Mouse (Mus musculus) v-Abl transformed pro-B cells (cell line): Measurements from ENCODE around the gene 2410137M14Rik.

Experiments used
- in situ Hi-C, 2 experiments: fragments of 400-800 bp; cut with MboI; formaldehyde crosslinking; loops; one replicate each; pipeline ENCODE4 v1.15.1; 2025; ENCODE audit not compliant: unreplicated experiment in 2 of 2

Gene 2410137M14Rik

DNA sequence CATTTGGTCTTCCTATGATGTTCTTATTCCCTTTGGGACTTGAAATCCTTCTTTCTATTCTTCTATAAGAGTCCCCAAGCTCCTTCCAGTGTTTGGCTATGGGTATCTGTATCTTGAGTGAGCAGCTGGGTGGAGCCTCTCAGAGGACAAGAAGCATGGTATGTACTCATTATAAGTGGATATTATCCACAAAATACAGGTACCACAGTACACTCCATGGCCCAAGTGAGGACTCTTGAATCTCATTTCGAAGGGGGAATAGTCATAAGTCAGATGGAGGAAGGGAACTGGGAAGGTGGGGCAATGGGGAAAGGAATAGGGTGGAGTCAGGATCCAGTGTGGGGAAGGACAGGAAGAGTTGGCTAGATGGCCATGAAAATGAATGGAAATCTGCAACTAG is 28.0 kb downstream of the 2410137M14Rik start:
- in situ Hi-C loops, result loop anchor here in 1 of 2 experiments (25.0 kb wide), 1 partner anchor 991 kb away; the partner anchor contains the start of gene Abcf1

GRCm38 (mm10) chr17:36952631-36953030 is 28.4 kb downstream of the 2410137M14Rik start:
- in situ Hi-C loops, result loop anchor here in 1 of 2 experiments (25.0 kb wide), 1 partner anchor 990 kb away; the partner anchor contains the start of gene Abcf1

DNA sequence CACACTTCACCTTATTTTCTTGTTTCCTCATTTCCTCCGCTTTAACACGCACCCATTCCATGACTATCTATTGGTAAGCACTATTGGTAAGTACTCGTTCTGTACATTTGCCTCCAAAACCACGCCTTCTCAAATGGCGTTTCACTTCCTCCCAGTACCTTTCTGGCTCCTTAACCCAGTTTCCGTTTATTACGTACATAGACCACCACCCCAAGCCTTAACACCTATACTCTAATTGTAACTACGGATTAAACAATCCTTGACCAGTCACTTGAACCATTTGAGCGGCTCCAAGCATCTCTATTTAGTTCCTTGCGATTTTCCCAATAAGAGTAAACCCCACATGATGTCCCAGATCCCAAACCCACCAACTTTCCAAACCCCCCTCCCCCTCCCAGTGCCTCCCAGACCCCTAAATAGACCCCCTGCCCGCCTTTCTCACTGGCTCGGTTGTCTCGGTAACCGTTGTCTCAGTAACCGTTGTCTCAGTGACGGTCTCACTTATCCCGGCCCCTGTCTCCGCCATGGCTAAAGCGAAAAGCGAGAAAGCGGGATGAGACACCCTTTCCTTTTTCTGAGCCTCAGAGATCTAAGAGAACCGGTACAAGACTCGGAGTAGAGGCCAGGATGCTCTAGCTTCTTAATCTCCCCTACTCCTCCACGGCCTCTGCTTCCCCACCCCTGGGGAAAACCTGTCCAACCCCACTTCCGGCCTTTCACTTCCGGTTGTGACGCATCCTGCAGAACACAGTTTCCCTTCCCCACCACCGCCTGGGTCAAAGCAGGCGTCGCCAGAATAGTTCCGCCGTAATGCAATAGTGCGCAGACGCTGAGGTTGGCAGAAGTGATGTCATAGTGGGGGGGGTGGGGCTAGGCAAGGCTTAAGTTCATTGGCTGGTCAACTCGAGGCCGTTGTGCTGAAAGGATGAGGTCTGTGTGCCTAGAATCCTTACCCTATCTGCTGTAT is 29.8 kb downstream of the 2410137M14Rik start, which contains the start of gene Ppp1r11:
Gene Ppp1r11, minus strand, starts transcription at position 761 of the 967 bp plus-strand sequence.
- in situ Hi-C loops, result loop anchor here in 1 of 2 experiments (25.0 kb wide), 1 partner anchor 989 kb away; the partner anchor contains the start of gene Abcf1

DNA sequence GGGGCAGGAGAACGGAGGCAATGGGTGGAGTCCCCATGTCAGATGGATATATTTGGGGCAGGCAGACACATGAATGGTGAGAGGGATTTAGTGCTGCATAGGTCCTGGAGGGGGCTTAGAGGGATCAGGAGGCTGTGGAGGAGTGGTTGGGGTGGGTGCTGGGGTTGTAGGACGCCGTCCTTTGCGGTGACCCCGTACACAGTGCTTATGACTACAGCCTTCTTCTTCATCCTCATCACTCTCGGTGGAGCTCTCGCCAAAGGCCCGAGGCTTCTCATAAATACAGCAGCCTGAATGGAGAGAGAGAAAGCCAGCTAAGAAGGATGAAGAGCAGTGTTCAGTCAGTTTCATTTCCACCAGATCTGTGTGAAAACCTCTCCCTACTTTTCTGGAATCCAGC is 31.8 kb downstream of the 2410137M14Rik start:
- in situ Hi-C loops, result no loop called here

GRCm38 (mm10) chr17:36948286-36948685 is 32.8 kb downstream of the 2410137M14Rik start:
- in situ Hi-C loops, result no loop called here

DNA sequence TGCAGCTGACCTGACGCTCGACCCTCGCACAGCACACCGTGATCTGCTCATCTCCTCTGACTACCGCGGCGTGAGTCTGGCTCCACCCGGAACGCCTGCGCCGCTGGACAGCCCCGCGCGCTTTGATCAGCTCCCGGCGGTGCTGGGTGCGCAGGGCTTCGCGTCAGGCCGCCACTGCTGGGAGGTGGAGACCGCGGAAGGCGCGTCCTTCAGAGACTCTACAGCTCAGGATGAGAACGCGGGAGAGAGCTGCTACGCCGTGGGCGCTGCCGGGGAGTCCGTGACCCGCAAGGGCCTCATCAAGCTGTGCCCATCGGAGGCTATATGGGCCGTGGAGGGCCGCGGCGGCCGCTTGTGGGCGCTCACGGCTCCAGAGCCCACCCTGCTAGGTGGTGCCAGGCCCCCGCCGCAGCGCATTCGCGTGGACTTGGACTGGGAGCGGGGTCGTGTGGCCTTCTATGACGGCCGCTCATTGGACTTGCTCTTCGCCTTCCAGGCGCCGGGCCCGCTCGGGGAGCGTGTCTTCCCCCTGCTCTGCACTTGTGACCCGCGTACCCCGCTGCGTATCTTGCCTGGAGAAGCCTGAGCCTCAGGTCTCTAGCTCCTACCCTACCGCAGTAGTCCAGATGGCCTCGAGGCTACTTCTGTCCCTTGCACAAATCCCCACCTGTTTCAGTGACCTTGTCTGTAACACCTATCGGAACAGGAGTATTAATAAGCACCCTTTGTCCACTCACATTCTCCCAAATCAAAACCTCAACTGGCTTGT is 33.8 kb downstream of the 2410137M14Rik start:
- in situ Hi-C loops, result no loop called here

GRCm38 (mm10) chr17:36944121-36944775 is 36.8 kb downstream of the 2410137M14Rik start:
- in situ Hi-C loops, result no loop called here

DNA sequence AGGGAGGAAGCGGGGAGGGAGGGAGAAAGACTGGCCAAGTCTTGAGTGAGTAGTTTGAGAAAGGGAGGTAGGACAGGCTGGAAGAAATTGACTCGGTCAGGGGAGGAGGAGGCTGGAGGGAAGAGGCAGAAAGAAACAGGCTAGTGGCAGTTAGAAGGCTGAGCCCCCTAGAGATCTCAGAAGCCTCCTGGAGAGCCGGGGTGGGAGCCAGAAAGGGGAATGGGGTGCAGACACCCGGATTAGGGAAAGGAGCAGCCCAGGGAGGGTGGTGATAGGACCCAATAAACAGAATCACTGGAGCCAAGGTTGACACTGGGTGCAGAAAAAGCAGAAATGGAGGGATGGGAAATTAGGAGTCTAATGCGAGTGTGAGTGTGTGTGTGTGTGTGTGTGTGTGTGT is 37.3 kb downstream of the 2410137M14Rik start:
- in situ Hi-C loops, result no loop called here

- in situ Hi-C loops, result no loop called here
Measured at GRCm38 (mm10) chr17:36942791-36943471, 38.1 kb downstream of the 2410137M14Rik start, which contains the start of gene Rnf39. TSS of gene Rnf39 (plus strand) at chr17:36942918.

GRCm38 (mm10) chr17:36942391-36942790 is 38.6 kb downstream of the 2410137M14Rik start:
- in situ Hi-C loops, result no loop called here

GRCm38 (mm10) chr17:36938056-36938455 is 43.0 kb downstream of the 2410137M14Rik start:
- in situ Hi-C loops, result no loop called here

- in situ Hi-C loops, result no loop called here
Measured at GRCm38 (mm10) chr17:36931806-36932205, 49.2 kb downstream of the 2410137M14Rik start.

- in situ Hi-C loops, result no loop called here
Measured at GRCm38 (mm10) chr17:36931130-36931529, 49.9 kb downstream of the 2410137M14Rik start.

DNA sequence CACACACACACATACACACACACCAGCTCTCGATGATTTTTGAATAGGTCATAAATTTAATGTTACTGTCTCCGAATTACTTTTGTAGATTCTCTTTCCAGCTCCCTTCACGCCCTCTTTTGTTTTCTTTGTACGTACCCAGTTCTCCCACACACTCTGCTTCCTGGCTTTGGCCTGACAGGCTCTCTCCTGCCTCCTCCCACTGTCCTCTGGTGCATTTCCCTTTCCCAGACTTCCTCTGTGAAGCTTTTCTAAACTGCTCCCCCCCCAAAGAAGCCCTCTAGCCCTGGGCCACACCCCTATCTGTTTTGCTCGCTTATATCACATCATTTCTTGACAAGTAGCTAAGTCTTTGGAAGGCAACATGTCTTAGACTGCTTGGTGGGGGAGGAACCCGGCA is 50.8 kb downstream of the 2410137M14Rik start:
- in situ Hi-C loops, result no loop called here

- in situ Hi-C loops, result no loop called here
Measured at GRCm38 (mm10) chr17:36929236-36929932, 51.7 kb downstream of the 2410137M14Rik start.
